Mouse (Mus musculus): ENCODE results near the gene Stum. TPM values are rescaled to one million over a fixed set of nuclear protein-coding genes. Genes with fewer than 3 reads are reported as not detected.
A peak's percentile ranks its signal among the peaks of the same experiment; 100 is the strongest.

Stum gene
- polyA plus RNA-seq, 1 experiment from 2014 or later = 0.06 TPM

DNA sequence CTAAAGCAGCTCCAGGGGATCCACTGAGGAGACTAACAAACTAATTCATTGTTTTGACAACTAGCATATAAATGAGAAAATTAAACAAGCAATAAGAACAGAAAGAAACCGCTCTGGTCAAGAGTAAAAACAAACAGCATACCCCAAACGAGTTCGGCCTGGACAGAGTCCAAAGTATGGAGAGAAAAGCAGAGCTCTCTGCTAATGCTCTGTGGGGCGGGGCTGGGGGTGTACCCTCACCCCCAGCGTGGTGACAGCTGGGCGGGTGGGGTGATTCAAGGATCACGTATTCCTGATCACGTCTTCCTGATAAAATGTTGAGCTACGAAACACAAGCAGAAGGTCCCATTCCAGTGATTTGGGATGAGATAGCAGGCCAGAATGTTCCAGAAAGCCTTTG, 9.5 kb upstream of the Stum start:
- ATAC-seq (ENCODE audit: insufficient read depth) = no peak
- no peaks in the 10 kb centered on the region for H3K36me3 ChIP-seq (replicated peaks)
- no peaks in the 10 kb centered on the region for H3K9me3 ChIP-seq (replicated peaks)
- 45% methylated on average over 9 of the region's 9 CpGs for WGBS (ENCODE audit: insufficient replicate concordance)
- H3K4me2 ChIP-seq = no peak overlapping the region
- no peak overlapping the region for H3K9ac ChIP-seq
- H3K27ac ChIP-seq (replicated peaks) = no peak overlapping the region
- H3K27me3 ChIP-seq = no peaks in the 10 kb centered on the region
- no peaks in the 10 kb centered on the region for H3K4me1 ChIP-seq (replicated peaks)
- H3K4me3 ChIP-seq (replicated peaks) = no peak overlapping the region

DNA sequence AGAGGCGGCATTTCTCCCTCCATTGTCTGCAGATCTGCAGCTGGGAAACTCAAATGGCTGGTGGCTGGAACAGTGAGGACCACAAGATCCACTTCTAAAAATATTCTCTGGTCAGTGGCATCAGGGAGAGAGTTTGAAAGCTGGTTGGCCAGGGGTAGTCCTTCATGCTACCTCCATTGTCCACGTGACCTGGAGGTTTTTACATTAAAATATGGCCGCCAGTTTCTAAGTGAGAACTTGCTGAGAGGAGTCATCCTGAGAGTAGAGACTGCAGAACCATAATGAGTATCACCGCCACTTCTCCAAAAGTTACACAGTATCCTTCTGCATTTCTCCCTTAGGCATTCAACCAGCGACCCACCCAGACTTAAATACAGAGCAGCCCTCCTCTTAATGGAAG, 2.0 kb upstream of the Stum start:
- H3K9me3 ChIP-seq (replicated peaks) = no peaks in the 10 kb centered on the region
- 67% methylated on average over 5 of the region's 5 CpGs for WGBS (ENCODE audit: insufficient replicate concordance)
- H3K27ac ChIP-seq (replicated peaks) = no peak overlapping the region
- H3K9ac ChIP-seq = no peak overlapping the region
- no peak overlapping the region for H3K4me2 ChIP-seq
- H3K27me3 ChIP-seq = peaks cover 53% of the 10 kb centered on the region
- peaks cover 11% of the 10 kb centered on the region for H3K4me1 ChIP-seq (replicated peaks)
- ATAC-seq (ENCODE audit: insufficient read depth) = no peak
- no peaks in the 10 kb centered on the region for H3K36me3 ChIP-seq (replicated peaks)
- H3K4me3 ChIP-seq (replicated peaks) = no peak overlapping the region

DNA sequence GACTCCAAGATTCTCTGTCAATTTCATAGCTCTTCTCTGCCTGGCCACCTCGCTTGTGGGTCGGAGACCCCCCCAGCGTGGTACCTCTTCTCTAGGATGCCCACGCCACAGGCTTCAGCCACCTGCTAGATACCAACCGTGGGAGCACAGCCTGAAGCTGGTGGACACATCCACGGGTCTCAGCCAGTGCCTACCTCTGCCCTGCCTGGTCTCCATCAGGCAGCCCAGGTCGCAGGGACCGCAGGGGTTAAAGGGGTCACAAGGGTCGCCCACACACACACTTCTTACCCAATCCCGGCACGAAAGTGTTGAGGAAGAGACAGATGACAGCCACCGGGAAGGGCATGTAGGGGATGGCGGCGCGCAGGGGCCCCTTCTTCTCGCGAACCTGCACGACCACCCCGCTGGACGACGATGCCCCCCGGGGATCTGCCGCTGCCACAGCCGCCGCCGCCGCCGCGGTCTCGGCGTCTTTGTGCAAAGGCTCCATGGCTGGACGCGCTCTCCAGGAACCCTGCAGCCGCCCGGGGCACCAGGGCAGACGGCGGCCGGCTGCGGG, 385 bp downstream of the Stum start:
- peak overlapping the region; percentile 57 for H3K4me2 ChIP-seq
- H3K9me3 ChIP-seq (replicated peaks) = no peaks in the 10 kb centered on the region
- peak overlapping the region; percentile 27 for H3K4me3 ChIP-seq (replicated peaks)
- H3K27me3 ChIP-seq = peaks cover 57% of the 10 kb centered on the region
- 4% methylated on average over 39 of the region's 39 CpGs for WGBS (ENCODE audit: insufficient replicate concordance)
- peaks cover 11% of the 10 kb centered on the region for H3K4me1 ChIP-seq (replicated peaks)
- H3K36me3 ChIP-seq (replicated peaks) = no peaks in the 10 kb centered on the region
- no peak for ATAC-seq (ENCODE audit: insufficient read depth)
- no peak overlapping the region for H3K27ac ChIP-seq (replicated peaks)
- no peak overlapping the region for H3K9ac ChIP-seq

DNA sequence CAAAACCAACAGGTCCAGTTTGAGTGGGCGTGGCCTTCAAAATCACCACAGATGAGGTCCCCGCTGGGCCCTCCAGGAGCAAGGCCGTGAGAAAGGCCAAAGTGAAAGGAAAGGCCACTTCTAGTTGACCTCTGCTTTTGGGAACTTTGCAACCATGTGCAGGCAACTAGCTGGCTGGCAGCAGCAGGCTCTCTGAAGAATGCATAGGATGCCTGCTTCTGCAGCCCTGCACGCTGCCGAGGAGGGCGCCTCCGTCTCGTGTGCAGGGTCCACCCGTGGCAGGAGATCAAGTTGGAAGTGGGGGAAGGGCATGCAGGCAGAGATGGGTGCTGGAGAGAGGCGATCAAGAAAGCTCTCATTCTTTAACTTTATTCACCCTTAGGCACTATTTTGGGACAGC, 1.3 kb downstream of the Stum start:
- no peaks in the 10 kb centered on the region for H3K36me3 ChIP-seq (replicated peaks)
- peaks cover 57% of the 10 kb centered on the region for H3K27me3 ChIP-seq
- ATAC-seq (ENCODE audit: insufficient read depth) = no peak
- H3K9ac ChIP-seq = no peak overlapping the region
- no peak overlapping the region for H3K4me3 ChIP-seq (replicated peaks)
- no peak overlapping the region for H3K27ac ChIP-seq (replicated peaks)
- WGBS (ENCODE audit: insufficient replicate concordance) = 29% methylated on average over 10 of the region's 10 CpGs
- peaks cover 11% of the 10 kb centered on the region for H3K4me1 ChIP-seq (replicated peaks)
- no peaks in the 10 kb centered on the region for H3K9me3 ChIP-seq (replicated peaks)
- H3K4me2 ChIP-seq = no peak overlapping the region

DNA sequence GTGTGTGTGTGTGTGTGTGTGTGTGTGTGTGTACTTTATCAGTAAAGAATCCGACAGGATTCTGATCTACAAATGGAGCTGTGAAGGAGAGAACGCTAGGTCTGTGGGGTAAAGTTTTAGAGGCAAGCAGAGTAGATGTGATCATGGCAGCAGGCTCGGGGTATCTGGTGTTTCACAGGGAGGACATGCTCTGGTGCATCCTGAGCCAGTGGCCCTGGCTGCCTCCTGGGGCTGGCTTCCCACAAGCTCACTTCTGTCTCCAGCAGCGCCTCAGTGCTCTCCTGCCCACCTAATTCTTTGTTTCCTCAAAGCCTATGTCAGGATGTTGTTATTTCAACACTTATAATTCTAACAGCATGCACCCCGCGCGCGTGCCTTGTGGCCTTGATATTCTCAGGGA, 2.0 kb downstream of the Stum start:
- no peaks in the 10 kb centered on the region for H3K36me3 ChIP-seq (replicated peaks)
- no peak overlapping the region for H3K4me2 ChIP-seq
- no peaks in the 10 kb centered on the region for H3K9me3 ChIP-seq (replicated peaks)
- no peak for ATAC-seq (ENCODE audit: insufficient read depth)
- H3K4me1 ChIP-seq (replicated peaks) = peaks cover 11% of the 10 kb centered on the region
- WGBS (ENCODE audit: insufficient replicate concordance) = 52% methylated on average over 8 of the region's 8 CpGs
- H3K9ac ChIP-seq = no peak overlapping the region
- peaks cover 57% of the 10 kb centered on the region for H3K27me3 ChIP-seq
- no peak overlapping the region for H3K27ac ChIP-seq (replicated peaks)
- no peak overlapping the region for H3K4me3 ChIP-seq (replicated peaks)

DNA sequence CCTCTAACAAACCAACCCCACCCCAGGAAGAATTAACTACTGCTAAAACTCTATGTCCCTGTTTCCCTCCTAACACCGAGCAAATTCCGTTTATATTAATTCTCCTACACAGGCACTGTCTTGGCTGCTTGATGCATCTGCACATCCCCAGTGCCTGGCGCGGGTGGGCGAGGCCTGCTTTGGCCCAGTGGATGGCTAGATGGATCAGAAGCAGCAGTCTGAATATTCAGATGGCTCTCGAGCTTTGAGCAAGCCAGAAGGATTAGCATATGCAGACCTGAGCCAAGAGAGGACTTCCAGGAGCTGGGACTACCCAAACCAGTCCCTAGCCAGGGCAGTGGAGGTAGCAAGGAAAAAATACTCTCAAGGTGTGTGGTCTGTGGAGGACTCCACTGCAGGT, 3.0 kb downstream of the Stum start:
- 40% methylated on average over 6 of the region's 6 CpGs for WGBS (ENCODE audit: insufficient replicate concordance)
- H3K27me3 ChIP-seq = peaks cover 53% of the 10 kb centered on the region

DNA sequence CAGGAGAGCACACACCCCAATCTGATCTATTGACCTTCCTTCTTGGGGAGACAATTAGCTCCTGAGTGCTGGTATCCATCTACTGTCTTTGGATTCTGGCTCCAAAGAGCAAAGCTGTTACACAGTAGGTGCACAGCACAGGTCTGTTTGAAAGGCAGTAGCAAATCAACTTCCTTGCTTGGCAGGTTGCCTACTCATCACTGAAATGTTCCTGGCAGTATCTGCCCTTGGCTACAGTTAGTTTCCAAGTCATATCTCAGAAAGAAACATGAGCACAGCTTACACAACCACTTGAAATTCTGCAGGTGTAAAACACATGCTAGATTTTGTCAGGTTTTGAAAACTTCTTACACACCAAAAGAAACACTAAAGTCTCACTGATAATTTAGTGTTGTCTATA, 9.7 kb downstream of the Stum start:
- Histone ChIP-seq H3K27me3 (no peaks in the 10 kb centered on the region; the same call in 1 of the 2 replicates), H3K4me1 (replicated peaks) (no peaks in the 10 kb centered on the region), H3K4me3 (replicated peaks) (no peak overlapping the region), H3K27ac (replicated peaks) (no peak overlapping the region), H3K4me2 (no peak overlapping the region), H3K9me3 (replicated peaks) (no peaks in the 10 kb centered on the region), H3K9ac (no peak overlapping the region), H3K36me3 (replicated peaks) (no peaks in the 10 kb centered on the region)
- no peak for ATAC-seq (ENCODE audit: insufficient read depth)

More for the DNA sequence above, 3.0 kb downstream of the Stum start:
- Histone ChIP-seq H3K9ac (no peak overlapping the region), H3K4me3 (replicated peaks) (no peak overlapping the region), H3K4me2 (no peak overlapping the region), H3K9me3 (replicated peaks) (no peaks in the 10 kb centered on the region), H3K27ac (replicated peaks) (no peak overlapping the region), H3K4me1 (replicated peaks) (peaks cover 11% of the 10 kb centered on the region), H3K36me3 (replicated peaks) (no peaks in the 10 kb centered on the region)
- no peak for ATAC-seq (ENCODE audit: insufficient read depth)

DNA sequence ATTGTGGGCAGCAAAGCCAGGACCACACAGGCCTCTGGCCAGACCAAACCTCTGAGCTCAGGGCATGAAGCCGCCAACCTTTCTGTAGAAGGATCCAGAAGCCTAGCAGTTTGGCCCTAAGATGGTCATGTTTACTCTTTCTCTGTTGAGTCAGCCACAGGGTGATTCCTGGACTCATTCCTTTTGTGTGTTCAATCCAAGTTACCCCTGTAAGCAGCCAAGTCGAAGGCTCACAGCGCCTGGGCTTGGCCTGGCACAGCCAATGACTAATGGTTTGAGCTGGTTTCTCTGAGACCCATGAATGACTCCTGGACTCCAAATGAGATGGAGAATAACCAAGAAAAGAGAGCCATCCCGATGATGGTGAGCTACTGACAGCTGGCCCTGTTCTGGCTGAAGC, 15.3 kb downstream of the Stum start:
- Histone ChIP-seq H3K4me2 (no peak overlapping the region), H3K27ac (replicated peaks) (no peak overlapping the region), H3K9me3 (replicated peaks) (no peaks in the 10 kb centered on the region), H3K4me1 (replicated peaks) (no peaks in the 10 kb centered on the region), H3K9ac (no peak overlapping the region), H3K4me3 (replicated peaks) (no peak overlapping the region), H3K27me3 (no peaks in the 10 kb centered on the region), H3K36me3 (replicated peaks) (no peaks in the 10 kb centered on the region)
- ATAC-seq (ENCODE audit: insufficient read depth) = no peak
- WGBS (ENCODE audit: insufficient replicate concordance) = 68% methylated on average over 4 of the region's 4 CpGs

DNA sequence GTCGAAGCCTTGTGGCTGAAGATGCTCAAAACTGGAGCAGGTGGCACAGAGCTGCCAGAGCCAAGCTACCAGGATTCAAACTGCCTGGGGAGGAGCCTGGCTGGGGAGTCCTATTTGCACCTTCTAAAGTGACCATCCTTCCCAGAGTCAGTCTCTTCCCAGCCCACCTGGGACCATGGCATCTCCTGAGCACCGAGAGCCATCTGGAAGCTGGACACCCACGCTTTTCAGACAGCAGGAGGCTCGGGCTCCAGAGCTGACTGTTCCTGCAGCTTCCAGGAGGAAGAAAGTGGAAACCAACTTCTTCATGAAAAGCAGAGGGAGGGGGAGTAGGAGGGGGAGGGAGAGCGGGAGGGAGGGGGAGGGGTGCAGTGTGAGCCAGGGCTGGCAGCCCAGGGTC, 17.7 kb downstream of the Stum start:
- H3K36me3 ChIP-seq (replicated peaks) = no peaks in the 10 kb centered on the region
- H3K4me3 ChIP-seq (replicated peaks) = no peak overlapping the region
- H3K9ac ChIP-seq = no peak overlapping the region
- H3K27ac ChIP-seq (replicated peaks) = no peak overlapping the region
- 55% methylated on average over 5 of the region's 5 CpGs for WGBS (ENCODE audit: insufficient replicate concordance)
- H3K4me1 ChIP-seq (replicated peaks) = no peaks in the 10 kb centered on the region
- ATAC-seq (ENCODE audit: insufficient read depth) = no peak
- no peaks in the 10 kb centered on the region for H3K9me3 ChIP-seq (replicated peaks)
- no peaks in the 10 kb centered on the region; the same call in 1 of the 2 replicates for H3K27me3 ChIP-seq
- no peak overlapping the region for H3K4me2 ChIP-seq

DNA sequence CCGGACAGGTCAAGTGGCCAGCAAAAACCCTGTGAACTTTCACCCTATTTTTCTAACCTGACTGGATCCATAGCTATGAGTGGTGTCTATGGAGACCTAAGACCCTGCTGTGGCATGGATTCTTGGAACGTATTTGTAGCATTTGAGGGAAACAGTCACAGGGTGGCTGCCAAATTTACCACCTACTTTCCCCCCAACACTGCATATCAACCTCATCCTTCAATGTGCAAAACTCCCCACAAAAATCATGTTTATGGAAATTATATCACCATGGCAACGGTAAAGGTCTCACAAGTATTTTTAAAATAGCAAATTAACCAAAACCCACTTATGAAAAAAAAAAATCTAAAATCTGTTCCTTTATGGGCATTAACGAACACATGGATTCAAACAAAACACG, 18.9 kb downstream of the Stum start:
- H3K9ac ChIP-seq = no peak overlapping the region
- H3K27ac ChIP-seq (replicated peaks) = no peak overlapping the region
- ATAC-seq (ENCODE audit: insufficient read depth) = no peak
- no peaks in the 10 kb centered on the region for H3K9me3 ChIP-seq (replicated peaks)
- peaks cover 4% of the 10 kb centered on the region; the same call in 1 of the 2 replicates for H3K27me3 ChIP-seq
- H3K4me3 ChIP-seq (replicated peaks) = no peak overlapping the region
- H3K4me2 ChIP-seq = no peak overlapping the region
- 67% methylated on average over 5 of the region's 5 CpGs for WGBS (ENCODE audit: insufficient replicate concordance)
- no peaks in the 10 kb centered on the region for H3K36me3 ChIP-seq (replicated peaks)
- H3K4me1 ChIP-seq (replicated peaks) = no peaks in the 10 kb centered on the region

DNA sequence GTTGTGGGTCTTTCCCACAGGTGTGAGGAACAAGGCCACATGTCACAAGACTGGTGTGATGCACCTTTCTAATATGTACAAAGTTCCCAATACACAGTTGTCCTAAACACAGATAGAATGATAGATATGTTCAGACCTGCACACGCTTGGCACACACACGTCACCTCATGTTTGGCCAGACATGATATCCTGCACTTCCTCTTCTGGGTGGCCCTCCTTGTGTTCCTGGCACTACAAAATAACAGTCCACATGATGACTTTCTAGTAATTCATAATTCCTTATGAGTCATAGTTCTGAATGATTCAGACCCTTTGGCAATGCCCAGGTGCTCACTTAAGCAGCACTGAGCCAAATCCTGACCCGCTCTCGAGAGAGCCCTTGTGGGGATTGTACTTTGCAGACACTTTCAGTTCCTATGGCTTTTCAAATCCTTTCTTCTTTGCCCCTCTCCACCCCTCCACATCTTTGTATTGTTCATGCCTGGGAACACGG, 20.3 kb downstream of the Stum start:
- no peak overlapping the region for H3K4me2 ChIP-seq
- no peak overlapping the region for H3K27ac ChIP-seq (replicated peaks)
- no peaks in the 10 kb centered on the region for H3K4me1 ChIP-seq (replicated peaks)
- H3K9ac ChIP-seq = no peak overlapping the region
- no peak for ATAC-seq (ENCODE audit: insufficient read depth)
- no peak overlapping the region for H3K4me3 ChIP-seq (replicated peaks)
- no peaks in the 10 kb centered on the region for H3K36me3 ChIP-seq (replicated peaks)
- 74% methylated on average over 5 of the region's 5 CpGs for WGBS (ENCODE audit: insufficient replicate concordance)
- no peaks in the 10 kb centered on the region for H3K9me3 ChIP-seq (replicated peaks)
- peaks cover 4% of the 10 kb centered on the region; the same call in 1 of the 2 replicates for H3K27me3 ChIP-seq

DNA sequence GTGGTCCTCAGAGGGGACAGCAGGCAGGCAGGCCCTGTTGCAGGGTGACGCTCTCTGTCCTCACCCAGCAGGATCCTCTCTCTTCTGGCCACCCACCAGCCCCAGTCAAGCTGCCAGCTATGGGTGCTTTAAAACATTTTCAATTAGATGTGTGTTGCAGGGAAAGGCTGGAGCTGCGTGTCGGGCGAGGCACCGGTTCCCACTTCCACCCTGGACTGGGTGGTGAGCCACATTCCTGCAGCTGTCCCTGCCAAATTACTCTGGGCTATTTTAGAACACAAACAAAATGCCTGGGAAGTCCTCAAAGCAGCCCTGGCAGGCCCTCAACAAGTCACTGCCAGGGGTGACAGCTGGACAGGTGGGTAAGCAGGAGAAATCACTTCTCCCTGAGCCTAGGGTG, 20.9 kb downstream of the Stum start:
- Histone ChIP-seq H3K27ac (replicated peaks) (no peak overlapping the region), H3K9ac (no peak overlapping the region), H3K4me3 (replicated peaks) (no peak overlapping the region), H3K27me3 (peaks cover 4% of the 10 kb centered on the region; the same call in 1 of the 2 replicates), H3K4me1 (replicated peaks) (no peaks in the 10 kb centered on the region), H3K9me3 (replicated peaks) (no peaks in the 10 kb centered on the region), H3K4me2 (no peak overlapping the region), H3K36me3 (replicated peaks) (no peaks in the 10 kb centered on the region)
- ATAC-seq (ENCODE audit: insufficient read depth) = no peak
- 79% methylated on average over 5 of the region's 5 CpGs for WGBS (ENCODE audit: insufficient replicate concordance)
